Mouse (Mus musculus) bone marrow macrophage, adult 2 months (primary cell): ENCODE results near the gene Srgap3.

ENCODE experiments used
- CTCF ChIP-seq: IDR thresholded peaks from 2 replicates; pipeline ENCODE4 v1.5.1; 2012; ENCODE audit warnings: low read depth, mild to moderate bottlenecking, low read length, moderate library complexity
- POLR2A ChIP-seq: IDR thresholded peaks from 2 replicates; pipeline ENCODE4 v1.6.1; 2012; ENCODE audit warnings: mild to moderate bottlenecking, low read depth, low read length, borderline replicate concordance

DNA sequence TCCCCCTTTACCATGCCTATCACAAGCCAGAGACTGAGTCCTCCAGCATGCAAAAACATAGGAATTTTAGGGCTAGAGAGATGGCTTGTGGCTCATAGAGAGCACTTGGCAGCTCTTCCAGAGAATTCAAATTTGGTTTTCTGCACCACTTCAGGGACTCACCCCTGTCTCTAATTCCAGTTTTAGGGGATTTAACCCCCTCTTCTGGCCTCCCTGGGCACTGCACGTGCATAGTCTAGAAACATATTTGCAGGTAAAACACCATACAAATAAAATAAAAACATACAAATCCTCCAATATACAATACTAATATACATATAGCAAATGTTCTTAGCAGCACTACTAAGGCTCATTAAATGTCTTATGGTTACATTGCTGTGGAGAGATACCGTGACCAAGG, 4.2 kb upstream of the Srgap3 start:
- TF ChIP-seq CTCF = no peak
- TF ChIP-seq POLR2A = no peak
